In the genomic region with DNA sequence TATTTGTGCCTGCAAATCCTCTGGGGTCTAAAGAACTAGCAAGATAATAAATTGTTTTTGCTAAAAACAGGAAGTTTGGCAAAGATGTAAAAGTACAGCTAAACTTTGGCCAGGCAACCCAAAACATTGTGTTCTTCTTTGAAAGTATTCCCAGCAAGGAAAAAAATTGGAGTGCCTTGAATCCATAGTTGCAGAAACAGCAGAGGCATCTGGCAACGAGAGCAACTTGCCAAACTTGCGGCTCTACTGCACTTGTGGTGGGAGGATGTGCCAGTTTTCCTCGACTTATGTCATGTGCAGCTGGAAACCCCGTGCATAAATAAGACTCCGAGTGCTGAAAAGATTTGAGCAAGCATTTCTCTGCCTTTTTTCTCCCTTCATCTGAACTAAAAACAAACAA, we compare ENCODE assay signal across 10 mouse cellular contexts.
DNase-seq lines count a peak whose midpoint lies in the region; ATAC-seq lines count a peak whose summit lies in the region.
"Had no signal": no experiment of that assay in that cellular context is flagged by ENCODE, and none has a peak within 500 bp of the region (broad histone marks: within the 10 kb centered on the region; RNA-seq: fewer than 3 reads in every experiment).

No protein-coding gene starts in this region.

- no peak for ATAC-seq in heart, embryonic 11.5 days (replicated peaks; ENCODE audit: insufficient number of reproducible peaks, low FRiP score, low TSS enrichment)
- ATAC-seq in neural tube, embryonic 15.5 days (ENCODE audit: low FRiP score): no peak

- H3K9ac ChIP-seq in heart, embryonic 11.5 days (ENCODE audit: low read depth, low read length): no peak overlapping the region
- no peak overlapping the region for H3K9ac ChIP-seq in neural tube, embryonic 15.5 days (replicated peaks)

- no peak overlapping the region for H3K4me2 ChIP-seq in heart, embryonic 11.5 days
- no peak overlapping the region for H3K4me2 ChIP-seq in neural tube, embryonic 15.5 days

- WGBS in heart, embryonic 11.5 days (ENCODE audit: insufficient replicate concordance): 59% methylated on average over 5 of the region's 5 CpGs
- WGBS in neural tube, embryonic 15.5 days: 36% methylated on average over 5 of the region's 5 CpGs

- H3K9me3 ChIP-seq in heart, embryonic 11.5 days (replicated peaks; ENCODE audit: control insufficient read depth, low read length): no peaks in the 10 kb centered on the region
- H3K9me3 ChIP-seq in neural tube, embryonic 15.5 days (replicated peaks): no peaks in the 10 kb centered on the region

- H3K4me1 ChIP-seq in heart, embryonic 11.5 days (ENCODE audit: control insufficient read depth, insufficient read depth, low read length): no peaks in the 10 kb centered on the region
- peaks cover 8% of the 10 kb centered on the region for H3K4me1 ChIP-seq in neural tube, embryonic 15.5 days
- H3K4me1 ChIP-seq: megakaryocyte, embryonic 14.5 days had no signal

- H3K4me3 ChIP-seq in heart, embryonic 11.5 days (ENCODE audit: low read depth, low read length): no peak overlapping the region
- no peak overlapping the region for H3K4me3 ChIP-seq in neural tube, embryonic 15.5 days (replicated peaks)
- H3K4me3 ChIP-seq: megakaryocyte, embryonic 14.5 days had no signal

- DNase-seq in heart, adult 18-20 months: peak; percentile 77 to 89
- DNase-seq in cerebellum, adult 18-20 months: peak; percentile 6 to 10
- DNase-seq in gonadal fat pad, adult 2 months (ENCODE audit: low read depth): peak; percentile 19
- DNase-seq in layer of hippocampus, adult 9-10 months (ENCODE audit: low spot score): peak; percentile 32
- peak; percentile 39 to 72 for DNase-seq in lung, postnatal 4 days
- no peak for DNase-seq in spleen, postnatal 36 days (ENCODE audit: low spot score in 2 of 2)

- no peak overlapping the region for H3K27ac ChIP-seq in heart, embryonic 11.5 days (ENCODE audit: low read depth, low read length)
- H3K27ac ChIP-seq in neural tube, embryonic 15.5 days (replicated peaks): no peak overlapping the region

- no peaks in the 10 kb centered on the region for H3K27me3 ChIP-seq in heart, embryonic 11.5 days (ENCODE audit: control insufficient read depth, insufficient read depth, low read length)
- H3K27me3 ChIP-seq in neural tube, embryonic 15.5 days (replicated peaks): no peaks in the 10 kb centered on the region
- H3K27me3 ChIP-seq: CH12.LX; megakaryocyte, embryonic 14.5 days had no signal

- no peaks in the 10 kb centered on the region for H3K36me3 ChIP-seq in heart, embryonic 11.5 days (ENCODE audit: control insufficient read depth, insufficient read depth, low read length)
- no peaks in the 10 kb centered on the region for H3K36me3 ChIP-seq in neural tube, embryonic 15.5 days

Comparison
In these comparisons a context has a peak if more than half of its experiments do, and no peak if none do; other contexts are left out.
1. DNase-seq: peak in heart, adult 18-20 months (2 of 2), cerebellum, adult 18-20 months (2 of 2), gonadal fat pad, adult 2 months (single experiment), layer of hippocampus, adult 9-10 months (single experiment) and lung, postnatal 4 days (2 of 2); none in spleen, postnatal 36 days (0 of 2).